Mouse (Mus musculus): ENCODE measurements around the gene Ppp1r7.

GRCm38 (mm10) chr1:93342648-93343503, at the start of gene Ppp1r7, which contains the start of gene Pask:
- no peak for TF ChIP-seq CTCF (conservative IDR thresholded peaks at IDR 0.05; ENCODE audit: low read length)
- no peak for TF ChIP-seq POU5F1 (IDR thresholded peaks at IDR 0.05; ENCODE audit: borderline replicate concordance, low read length)
- TF ChIP-seq NANOG (IDR thresholded peaks at IDR 0.05; ENCODE audit: borderline replicate concordance, low read length) = no peak

All from E14TG2a.4 (cell line).